8 mouse cellular contexts compared by ENCODE assay signal in genomic region chr19:9922228-9922627, GRCm38 (mm10). TPM values are rescaled to one million over a fixed set of nuclear protein-coding genes. Genes with fewer than 3 reads are reported as not detected.
DNase-seq lines count a peak whose midpoint lies in the region.

No protein-coding gene starts in this region.

- DNase-seq in adrenal gland, postnatal 14 days = peak; percentile 50
- no peak for DNase-seq in adrenal gland, adult 18-20 months (ENCODE audit: low spot score in 2 of 2)
- DNase-seq in retina, postnatal 1 day = peak; percentile 38
- no peak for DNase-seq in retina, embryonic 14.5 days (ENCODE audit: low spot score)
- peak; percentile 51 to 60 for DNase-seq in left cerebral cortex, adult 18-20 months (ENCODE audit: low spot score in 2 of 2)
- DNase-seq in ovary, postnatal 14 days (ENCODE audit: low spot score) = no peak
- DNase-seq in thymus, postnatal 4 days = no peak
- no peak for DNase-seq in heart, postnatal 25 days (ENCODE audit: low spot score)

- intact Hi-C loops in heart, postnatal 25 days (cut with DNase I) = no loop called here

RNA-seq across cellular contexts. Expression of gene Incenp, which starts 22.9 kb away (rescaled TPM):
- total RNA-seq in adrenal gland, postnatal 14 days (2021) = 25.3 and 29.3 TPM in 2 replicates
- total RNA-seq in adrenal gland, adult 18-20 months (2021) = 1 to 10 TPM; 6.0 to 7.8 TPM
- total RNA-seq in left cerebral cortex, adult 18-20 months (2021) = 10 to 100 TPM; 31.2 to 37.3 TPM
- total RNA-seq in heart, postnatal 25 days (2021) = 1 to 10 TPM; 6.3 to 7.4 TPM

RNA-seq across cellular contexts. Expression of gene Fth1, which starts 58.2 kb away (rescaled TPM):
- 2,322 and 2,352 TPM in 2 replicates for total RNA-seq in adrenal gland, postnatal 14 days (2021)
- 1,000 to 10,000 TPM; 3,118 to 4,182 TPM for total RNA-seq in adrenal gland, adult 18-20 months (2021)
- 1,000 to 10,000 TPM; 2,362 to 2,428 TPM for total RNA-seq in left cerebral cortex, adult 18-20 months (2021)
- 1,000 to 10,000 TPM; 2,502 to 2,556 TPM for total RNA-seq in heart, postnatal 25 days (2021)

Comparison
In these comparisons a context has a peak if more than half of its experiments do, and no peak if none do; other contexts are left out.
1. DNase-seq: peak in adrenal gland, postnatal 14 days (single experiment), retina, postnatal 1 day (single experiment) and left cerebral cortex, adult 18-20 months (2 of 2); none in adrenal gland, adult 18-20 months (0 of 2), retina, embryonic 14.5 days (single experiment), ovary, postnatal 14 days (single experiment), thymus, postnatal 4 days (single experiment) and heart, postnatal 25 days (single experiment).